Mouse (Mus musculus) neural tube, embryonic 13.5 days (tissue): Measurements from ENCODE around the gene Mob3a. TPM values are rescaled to one million over a fixed set of nuclear protein-coding genes. Genes with fewer than 3 reads are reported as not detected.
"Not testable (repeated sequence)": the region's sequence is repeated elsewhere in the genome, so short reads cannot be mapped to it uniquely, and the experiment has no call there.

Experiments
- ATAC-seq: fragments of 200-750 bp; cut with Nextera tagmentation; 2 replicates; pipeline ENCODE4 v1.8.0; 2017; ENCODE audit warnings: low read depth, mild to moderate bottlenecking, moderate TSS enrichment, moderate library complexity
- H3K27ac ChIP-seq: fragments of 300-500 bp; sonication (generic); replicated peaks from 2 replicates; pipeline ENCODE4 v1.5.1; 2015; ENCODE audit warnings: moderate library complexity, mild to moderate bottlenecking, inconsistent platforms
- H3K27me3 ChIP-seq: fragments of 300-500 bp; sonication (generic); 2 replicates; pipeline ENCODE4 v1.6.1; 2015; ENCODE audit warnings: mild to moderate bottlenecking, inconsistent platforms
- H3K36me3 ChIP-seq: fragments of 300-500 bp; sonication (generic); 2 replicates; pipeline ENCODE4 v1.6.1; 2015; ENCODE audit warnings: mild to moderate bottlenecking, inconsistent platforms
- H3K4me1 ChIP-seq: fragments of 300-500 bp; sonication (generic); replicated peaks from 2 replicates; pipeline ENCODE4 v1.6.1; 2015; ENCODE audit warnings: inconsistent platforms
- H3K4me2 ChIP-seq: fragments of 300-500 bp; sonication (generic); 2 replicates; pipeline ENCODE4 v1.6.1; 2015; ENCODE audit warnings: inconsistent platforms, mild to moderate bottlenecking, moderate library complexity
- H3K4me3 ChIP-seq: fragments of 300-500 bp; sonication (generic); 2 replicates; pipeline ENCODE4 v1.5.1; 2015; ENCODE audit warnings: mild to moderate bottlenecking, inconsistent platforms
- H3K9ac ChIP-seq: fragments of 300-500 bp; sonication (generic); 2 replicates; pipeline ENCODE4 v1.6.1; 2015; ENCODE audit warnings: moderate library complexity, mild to moderate bottlenecking, inconsistent platforms
- H3K9me3 ChIP-seq: fragments of 300-500 bp; sonication (generic); 2 replicates; pipeline ENCODE4 v1.6.1; 2016; ENCODE audit warnings: inconsistent platforms
- WGBS: fragments of 180-500 bp; shearing (Covaris S2); methylation state at CpG from one replicate; pipeline ENCODE4 v1.1.7; 2015; 5-methylcytosine and 5-hydroxymethylcytosine counted together
- polyA plus RNA-seq: library from polyadenylated mRNA; unstranded; fragments of >200 nt; fragmentation: Nextera tagmentation; extraction: Ambion mirVana; gene quantifications from 2 replicates; pipeline ENCODE4 v1.2.1, GENCODE M21; 2015

Gene Mob3a
- polyA plus RNA-seq, 1 experiment from 2014 or later: 46.4 TPM

DNA sequence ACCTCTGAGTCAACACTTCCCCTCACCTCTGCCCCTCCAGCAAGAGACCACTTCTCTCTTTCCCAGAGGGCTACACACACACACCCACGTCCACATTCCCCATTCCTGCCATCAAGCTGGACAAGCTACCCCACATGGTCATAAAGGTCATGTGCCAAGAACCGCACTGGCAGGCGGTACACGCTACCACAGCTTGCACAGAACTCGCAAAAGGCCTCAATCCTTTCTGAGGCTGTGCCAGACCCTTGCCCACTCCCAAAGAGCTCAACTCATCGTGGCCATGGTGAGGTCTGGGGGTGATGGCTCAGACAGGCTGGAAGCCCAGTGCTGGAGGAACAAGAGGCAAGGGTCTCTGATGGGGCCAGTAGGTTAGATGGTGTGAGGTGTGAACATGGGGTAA, 46.9 kb downstream of the Mob3a start:
- Histone ChIP-seq H3K36me3 (peaks cover 7% of the 10 kb centered on the region), H3K27ac (no peak overlapping the region), H3K4me2 (peak overlapping the region; percentile 95), H3K4me1 (peaks cover 49% of the 10 kb centered on the region), H3K9ac (peak overlapping the region; percentile 95), H3K9me3 (no peaks in the 10 kb centered on the region), H3K4me3 (peak overlapping the region; percentile 77), H3K27me3 (no peaks in the 10 kb centered on the region)
- WGBS: 81% methylated on average over 6 of the region's 6 CpGs
- ATAC-seq: no peak

DNA sequence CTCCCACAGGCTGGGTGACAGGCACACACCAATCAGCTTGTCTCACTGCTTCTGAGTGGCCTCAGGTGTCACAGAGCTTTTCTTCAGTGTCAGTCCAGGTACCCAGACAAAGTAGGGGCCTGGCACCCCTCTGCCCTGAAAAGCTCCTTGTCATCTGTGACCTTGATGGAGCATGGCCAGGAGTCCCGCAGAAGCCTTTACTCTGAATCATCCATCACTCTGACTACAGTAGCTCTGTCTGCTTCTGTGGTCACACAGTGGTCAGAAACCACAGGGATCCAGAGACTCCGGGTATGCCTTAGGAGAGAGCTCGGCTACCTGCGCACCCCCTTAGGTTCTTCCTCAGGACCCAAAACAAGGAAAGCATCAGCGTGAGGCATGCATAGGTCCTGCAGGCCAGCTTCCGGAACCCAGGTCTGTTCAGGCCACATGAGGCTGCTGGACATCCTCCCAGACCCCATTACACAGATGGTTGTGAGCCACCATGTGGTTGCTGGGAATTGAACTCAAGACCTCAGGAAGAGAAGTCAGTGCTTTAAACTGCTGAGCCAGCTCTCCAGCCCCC, 48.5 kb downstream of the Mob3a start:
- 81% methylated on average over 6 of the region's 6 CpGs for WGBS
- Histone ChIP-seq H3K36me3 (peaks cover 10% of the 10 kb centered on the region), H3K27ac (no peak overlapping the region), H3K9me3 (no peaks in the 10 kb centered on the region), H3K4me3 (no peak overlapping the region), H3K27me3 (no peaks in the 10 kb centered on the region), H3K4me1 (peaks cover 51% of the 10 kb centered on the region), H3K4me2 (no peak overlapping the region), H3K9ac (no peak overlapping the region)
- ATAC-seq: no peak

DNA sequence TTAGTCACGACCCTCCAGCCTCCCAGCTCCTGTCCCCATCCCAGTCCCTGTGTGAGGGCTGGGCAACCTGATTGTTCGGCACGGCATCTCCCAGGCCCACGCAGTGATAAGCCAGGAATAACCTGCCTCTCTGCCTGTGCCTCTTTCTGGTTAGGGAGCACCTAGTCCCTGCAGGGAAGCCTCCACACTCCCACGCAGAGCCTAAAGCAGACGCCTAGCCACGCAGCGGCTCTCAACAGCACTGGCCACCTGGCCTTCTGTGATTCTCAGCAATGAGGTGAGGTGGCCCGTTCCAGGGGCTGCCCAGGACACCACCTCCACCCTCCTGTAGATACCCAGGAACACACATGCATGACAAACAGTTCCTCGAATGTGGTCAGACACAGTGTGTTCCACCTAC, 51.4 kb downstream of the Mob3a start:
- Histone ChIP-seq H3K4me3 (no peak overlapping the region), H3K9me3 (no peaks in the 10 kb centered on the region), H3K4me2 (no peak overlapping the region), H3K27ac (no peak overlapping the region), H3K4me1 (peaks cover 41% of the 10 kb centered on the region), H3K27me3 (no peaks in the 10 kb centered on the region), H3K36me3 (peaks cover 36% of the 10 kb centered on the region), H3K9ac (no peak overlapping the region)
- 90% methylated on average over 10 of the region's 10 CpGs for WGBS
- ATAC-seq: no peak

DNA sequence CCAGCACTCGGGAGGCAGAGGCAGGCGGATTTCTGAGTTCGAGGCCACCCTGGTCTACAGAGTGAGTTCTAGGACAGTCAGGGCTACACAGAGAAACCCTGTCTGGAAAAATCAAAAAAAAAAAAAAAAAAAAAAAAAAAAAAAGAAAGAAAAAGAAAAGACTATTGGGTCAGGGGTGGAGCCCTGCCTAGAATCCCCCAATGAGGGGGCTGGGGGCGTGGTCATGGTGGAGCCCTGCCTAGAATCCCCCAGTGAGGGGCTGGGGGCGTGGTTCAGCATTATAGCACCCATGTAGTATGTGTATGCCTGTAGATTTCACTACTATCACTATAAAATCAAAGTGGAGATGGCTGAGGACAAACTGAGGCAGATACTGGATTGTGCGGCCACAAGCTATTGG, 51.9 kb downstream of the Mob3a start:
- not testable (repeated sequence) for H3K27me3 ChIP-seq, H3K27ac ChIP-seq, H3K9me3 ChIP-seq, H3K4me3 ChIP-seq, H3K9ac ChIP-seq, H3K4me2 ChIP-seq, ATAC-seq
- 87% methylated on average over 6 of the region's 6 CpGs for WGBS
- peaks cover 41% of the 10 kb centered on the region for H3K36me3 ChIP-seq
- H3K4me1 ChIP-seq: peaks cover 36% of the 10 kb centered on the region

DNA sequence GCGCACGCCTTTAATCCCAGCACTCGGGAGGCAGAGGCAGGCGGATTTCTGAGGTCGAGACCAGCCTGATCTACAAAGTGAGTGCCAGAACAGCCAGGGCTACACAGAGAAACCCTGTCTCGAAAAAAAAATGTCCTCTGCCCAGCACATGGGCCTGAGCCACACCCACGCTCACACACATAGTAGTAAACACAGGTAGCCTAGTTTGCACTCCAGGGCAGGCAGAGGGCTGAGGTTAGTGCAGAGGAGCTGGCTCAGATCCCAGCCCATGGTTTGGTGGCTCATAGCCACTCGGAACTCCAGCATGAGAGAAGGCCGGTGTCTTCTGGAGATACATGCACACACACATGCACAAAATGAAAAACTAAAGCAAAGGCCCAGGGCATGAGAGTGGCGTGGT, 54.8 kb downstream of the Mob3a start:
- Histone ChIP-seq H3K36me3 (peaks cover 66% of the 10 kb centered on the region), H3K4me3 (no peak overlapping the region), H3K9ac (no peak overlapping the region), H3K27me3 (no peaks in the 10 kb centered on the region), H3K27ac (no peak overlapping the region), H3K4me2 (no peak overlapping the region), H3K9me3 (no peaks in the 10 kb centered on the region), H3K4me1 (0 out of 2 replicates have a peak, but pooled peaks cover 8% of the 10 kb centered on the region)
- ATAC-seq: no peak
- WGBS: 93% methylated on average over 10 of the region's 10 CpGs

DNA sequence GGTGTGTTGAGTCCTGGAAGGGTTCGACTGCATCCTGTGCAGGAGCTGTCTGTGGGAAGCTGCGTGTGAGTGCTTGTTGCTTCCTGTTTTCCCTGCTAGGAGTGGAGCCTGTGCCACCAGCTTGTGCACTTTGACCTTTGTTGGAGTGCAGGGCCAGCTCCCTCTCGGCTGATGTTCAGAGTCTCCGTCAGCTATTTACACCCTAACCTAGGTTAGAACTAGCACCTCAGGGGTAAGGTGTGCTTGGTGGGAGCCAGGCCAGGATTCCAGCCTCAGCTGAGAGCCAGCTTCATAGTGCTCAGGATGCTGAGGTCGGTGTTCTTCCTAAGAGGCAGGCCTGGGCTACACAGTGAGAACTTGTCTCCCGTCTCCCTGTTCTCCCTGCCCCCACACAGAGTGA, 66.4 kb downstream of the Mob3a start:
- no peaks in the 10 kb centered on the region for H3K27me3 ChIP-seq

More for the DNA sequence above, 66.4 kb downstream of the Mob3a start:
- H3K4me2 ChIP-seq: no peak overlapping the region
- H3K4me1 ChIP-seq: no peaks in the 10 kb centered on the region
- no peak overlapping the region for H3K9ac ChIP-seq
- peaks cover 69% of the 10 kb centered on the region for H3K36me3 ChIP-seq
- 87% methylated on average over 6 of the region's 6 CpGs for WGBS
- no peaks in the 10 kb centered on the region for H3K9me3 ChIP-seq
- no peak for ATAC-seq
- H3K27ac ChIP-seq: no peak overlapping the region
- H3K4me3 ChIP-seq: no peak overlapping the region

Other genes with a start within 250 kb of the Mob3a start
- gene Onecut3, start 207.1 kb downstream of the Mob3a start, polyA plus RNA-seq: 0.92 and 1.2 TPM in 2 replicates
- 1.2 and 1.4 TPM in 2 replicates for gene Atp8b3, start 162.9 kb downstream of the Mob3a start, polyA plus RNA-seq
- 26.8 and 28.0 TPM in 2 replicates for gene Rexo1, start 140.4 kb downstream of the Mob3a start, polyA plus RNA-seq
- 4.9 and 5.5 TPM in 2 replicates for gene Klf16, start 124.7 kb downstream of the Mob3a start, polyA plus RNA-seq
- gene Abhd17a, start 111.6 kb downstream of the Mob3a start, polyA plus RNA-seq: 108 and 123 TPM in 2 replicates
- gene Scamp4, start 99.1 kb downstream of the Mob3a start, polyA plus RNA-seq: 62.7 and 64.8 TPM in 2 replicates
- 3.0 and 4.8 TPM in 2 replicates for gene Adat3, start 99.1 kb downstream of the Mob3a start, polyA plus RNA-seq
- 2.8 and 3.7 TPM in 2 replicates for gene Gm49322, start 96.0 kb downstream of the Mob3a start, polyA plus RNA-seq
- gene Csnk1g2, start 79.1 kb downstream of the Mob3a start, polyA plus RNA-seq: 98.0 and 110 TPM in 2 replicates
- gene Btbd2, start 44.9 kb downstream of the Mob3a start, polyA plus RNA-seq: 93.9 and 100.0 TPM in 2 replicates
- gene Mknk2, start 23.9 kb downstream of the Mob3a start, polyA plus RNA-seq: 61.4 and 63.4 TPM in 2 replicates
- 37.2 and 39.1 TPM in 2 replicates for gene Izumo4, start 207 bp upstream of the Mob3a start, polyA plus RNA-seq
- gene Ap3d1, start 40.3 kb upstream of the Mob3a start, polyA plus RNA-seq: 106 and 114 TPM in 2 replicates
- 16.4 and 19.5 TPM in 2 replicates for gene Dot1l, start 53.2 kb upstream of the Mob3a start, polyA plus RNA-seq
- 67.5 and 71.0 TPM in 2 replicates for gene Sf3a2, start 96.2 kb upstream of the Mob3a start, polyA plus RNA-seq
- 128 and 137 TPM in 2 replicates for gene Plekhj1, start 96.6 kb upstream of the Mob3a start, polyA plus RNA-seq
- 0.11 TPM in 1 of 2 replicates, not detected in the other for gene Amh, start 103.3 kb upstream of the Mob3a start, polyA plus RNA-seq
- gene Jsrp1, start 111.5 kb upstream of the Mob3a start, polyA plus RNA-seq: 0.76 and 1.1 TPM in 2 replicates
- 1,173 and 1,183 TPM in 2 replicates for gene Oaz1, start 124.7 kb upstream of the Mob3a start, polyA plus RNA-seq
- gene Lingo3, start 142.1 kb upstream of the Mob3a start, polyA plus RNA-seq: 2.3 and 3.2 TPM in 2 replicates
- gene Lsm7, start 153.2 kb upstream of the Mob3a start, polyA plus RNA-seq: 199 and 218 TPM in 2 replicates
- gene Sppl2b, start 153.3 kb upstream of the Mob3a start, polyA plus RNA-seq: 62.0 and 66.2 TPM in 2 replicates
- 0.08 and 0.31 TPM in 2 replicates for gene Tmprss9, start 169.9 kb upstream of the Mob3a start, polyA plus RNA-seq
- 328 and 331 TPM in 2 replicates for gene Timm13, start 199.0 kb upstream of the Mob3a start, polyA plus RNA-seq
- 38.3 and 41.6 TPM in 2 replicates for gene Lmnb2, start 216.3 kb upstream of the Mob3a start, polyA plus RNA-seq
- gene Gadd45b, start 228.1 kb upstream of the Mob3a start, polyA plus RNA-seq: 8.8 and 9.0 TPM in 2 replicates